Mouse (Mus musculus): Measurements from ENCODE around the gene Btnl10. TPM values are rescaled to one million over a fixed set of nuclear protein-coding genes. Genes with fewer than 3 reads are reported as not detected.

Btnl10 gene
- polyA plus RNA-seq, 1 experiment = not detected

DNA sequence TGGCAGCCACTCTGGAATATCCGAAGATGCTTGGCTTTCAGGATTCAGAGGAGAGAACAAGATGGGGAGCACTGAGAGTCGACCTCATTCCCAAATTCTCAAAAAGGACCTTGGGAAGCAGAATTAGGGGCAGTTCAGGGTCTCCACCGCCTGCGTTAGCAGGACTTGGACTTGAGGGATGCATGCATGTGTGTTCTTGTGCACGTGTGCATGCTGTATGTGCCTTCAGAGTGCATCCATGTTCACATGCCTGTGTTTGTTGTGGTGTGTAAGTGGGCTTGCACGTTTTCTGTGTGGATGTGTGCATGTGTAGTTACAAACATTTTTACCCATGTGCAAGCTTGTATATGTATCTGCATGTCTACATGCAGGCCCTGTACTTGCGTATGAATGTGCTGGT, 46.5 kb downstream of the Btnl10 start:
- no peak overlapping the region for H3K4me3 ChIP-seq (replicated peaks; ENCODE audit: insufficient read depth, low read depth, low read length)

DNA sequence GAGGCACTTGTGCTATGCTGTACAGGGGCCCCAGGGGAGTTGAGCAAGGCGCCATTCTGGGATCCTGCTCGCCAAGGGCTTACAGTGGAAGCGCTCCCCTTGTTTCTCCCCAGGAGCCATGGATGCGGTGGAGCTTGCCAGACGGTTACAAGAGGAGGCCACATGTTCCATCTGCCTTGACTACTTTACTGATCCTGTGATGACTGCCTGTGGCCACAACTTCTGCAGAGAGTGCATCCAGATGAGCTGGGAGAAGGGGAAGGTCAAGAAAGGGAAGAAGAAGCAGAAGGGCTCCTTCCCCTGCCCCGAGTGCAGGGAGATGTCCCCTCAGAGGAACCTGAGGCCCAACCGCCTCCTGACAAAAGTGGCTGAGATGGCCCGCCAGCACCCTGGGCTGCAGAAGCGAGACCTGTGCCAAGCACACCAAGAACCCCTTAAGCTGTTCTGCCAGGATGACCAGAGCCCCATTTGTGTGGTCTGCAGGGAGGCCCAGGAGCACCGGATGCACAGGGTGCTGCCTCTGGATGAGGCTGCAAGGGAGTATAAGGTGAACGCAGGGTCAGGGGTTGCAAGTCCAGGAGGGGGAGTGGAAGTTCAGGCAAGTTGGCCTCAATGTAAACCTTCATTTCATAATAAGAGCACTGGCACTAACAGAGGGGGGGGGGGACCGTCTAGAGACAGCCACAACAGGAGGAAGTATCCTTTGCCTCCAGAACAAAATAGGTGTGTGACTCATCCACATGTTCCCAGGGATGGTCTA, 47.5 kb downstream of the Btnl10 start:
- no peak overlapping the region for H3K4me3 ChIP-seq (replicated peaks; ENCODE audit: insufficient read depth, low read depth, low read length)
- no peaks in the 10 kb centered on the region for H3K27me3 ChIP-seq (ENCODE audit: control insufficient read depth, insufficient read depth, low read length)
- 25% methylated on average over 12 of the region's 12 CpGs for WGBS
- TF ChIP-seq POLR2A (IDR thresholded peaks at IDR 0.05; ENCODE audit: borderline replicate concordance, insufficient read depth, low read length) (no peak), CTCF (IDR thresholded peaks at IDR 0.05; ENCODE audit: borderline replicate concordance, insufficient read depth, low read depth, low read length) (no peak)
- no peaks in the 10 kb centered on the region for H3K4me1 ChIP-seq (ENCODE audit: control insufficient read depth, insufficient read depth, low read length)
- DNase-seq = no peak
- H3K27ac ChIP-seq (ENCODE audit: insufficient read depth, low read length) = no peak overlapping the region

More for the DNA sequence above, 46.5 kb downstream of the Btnl10 start:
- Histone ChIP-seq H3K27me3 (ENCODE audit: control insufficient read depth, insufficient read depth, low read length) (no peaks in the 10 kb centered on the region), H3K27ac (ENCODE audit: insufficient read depth, low read length) (no peak overlapping the region), H3K4me1 (ENCODE audit: control insufficient read depth, insufficient read depth, low read length) (no peaks in the 10 kb centered on the region; the same call in 1 of the 2 replicates)
- no peak for TF ChIP-seq CTCF (IDR thresholded peaks at IDR 0.05; ENCODE audit: borderline replicate concordance, insufficient read depth, low read depth, low read length)
- TF ChIP-seq POLR2A (IDR thresholded peaks at IDR 0.05; ENCODE audit: borderline replicate concordance, insufficient read depth, low read length) = no peak
- WGBS = 84% methylated on average over 7 of the region's 7 CpGs
- DNase-seq = no peak

- no peak for DNase-seq
- no peak overlapping the region for H3K4me3 ChIP-seq (replicated peaks; ENCODE audit: insufficient read depth, low read depth, low read length)
- TF ChIP-seq CTCF (IDR thresholded peaks at IDR 0.05; ENCODE audit: borderline replicate concordance, insufficient read depth, low read depth, low read length) (no peak), POLR2A (IDR thresholded peaks at IDR 0.05; ENCODE audit: borderline replicate concordance, insufficient read depth, low read length) (no peak)
- 100% methylated on average over 1 of the region's 1 CpGs for WGBS
- H3K27ac ChIP-seq (ENCODE audit: insufficient read depth, low read length) = no peak overlapping the region
- no peaks in the 10 kb centered on the region for H3K4me1 ChIP-seq (ENCODE audit: control insufficient read depth, insufficient read depth, low read length)
- H3K27me3 ChIP-seq (ENCODE audit: control insufficient read depth, insufficient read depth, low read length) = no peaks in the 10 kb centered on the region
Measured at GRCm38 (mm10) chr11:58967346-58967745, 49.6 kb downstream of the Btnl10 start.

- TF ChIP-seq POLR2A (IDR thresholded peaks at IDR 0.05; ENCODE audit: borderline replicate concordance, insufficient read depth, low read length) (no peak), CTCF (IDR thresholded peaks at IDR 0.05; ENCODE audit: borderline replicate concordance, insufficient read depth, low read depth, low read length) (no peak)
- H3K4me3 ChIP-seq (replicated peaks; ENCODE audit: insufficient read depth, low read depth, low read length) = no peak overlapping the region
- 78% methylated on average over 7 of the region's 7 CpGs for WGBS
- no peaks in the 10 kb centered on the region for H3K27me3 ChIP-seq (ENCODE audit: control insufficient read depth, insufficient read depth, low read length)
- no peak overlapping the region for H3K27ac ChIP-seq (ENCODE audit: insufficient read depth, low read length)
- DNase-seq = no peak
- H3K4me1 ChIP-seq (ENCODE audit: control insufficient read depth, insufficient read depth, low read length) = no peaks in the 10 kb centered on the region
Measured at GRCm38 (mm10) chr11:58968551-58968950, 50.8 kb downstream of the Btnl10 start.

- H3K4me1 ChIP-seq (ENCODE audit: control insufficient read depth, insufficient read depth, low read length) = no peaks in the 10 kb centered on the region
- H3K27ac ChIP-seq (ENCODE audit: insufficient read depth, low read length) = no peak overlapping the region
- WGBS = 79% methylated on average over 8 of the region's 8 CpGs
- no peak overlapping the region for H3K4me3 ChIP-seq (replicated peaks; ENCODE audit: insufficient read depth, low read depth, low read length)
- H3K27me3 ChIP-seq (ENCODE audit: control insufficient read depth, insufficient read depth, low read length) = no peaks in the 10 kb centered on the region
- no peak for DNase-seq
- TF ChIP-seq POLR2A (IDR thresholded peaks at IDR 0.05; ENCODE audit: borderline replicate concordance, insufficient read depth, low read length) = no peak
- TF ChIP-seq CTCF (IDR thresholded peaks at IDR 0.05; ENCODE audit: borderline replicate concordance, insufficient read depth, low read depth, low read length) = no peak
Measured at GRCm38 (mm10) chr11:58969027-58969426, 51.3 kb downstream of the Btnl10 start.

DNA sequence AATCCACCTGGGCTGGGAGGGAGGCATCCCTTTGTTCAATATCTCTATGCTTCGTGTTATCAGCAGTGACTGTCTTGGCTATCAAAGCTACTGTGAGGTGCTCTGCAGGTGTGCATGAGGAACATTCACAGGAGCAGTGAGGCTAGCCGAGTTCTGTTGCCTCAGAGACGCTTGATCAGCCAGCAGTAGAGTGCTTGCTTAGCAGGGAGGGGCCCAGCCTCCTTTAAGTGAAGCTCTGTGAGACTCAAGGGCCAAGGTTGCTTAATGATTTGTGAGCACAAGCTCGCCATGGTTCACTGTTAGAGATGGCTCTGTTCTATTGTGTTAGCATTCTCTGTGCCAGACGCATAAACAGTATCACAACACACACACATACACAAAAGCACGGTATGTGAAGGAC, 52.0 kb downstream of the Btnl10 start:
- 73% methylated on average over 6 of the region's 6 CpGs for WGBS
- DNase-seq = no peak
- no peaks in the 10 kb centered on the region for H3K4me1 ChIP-seq (ENCODE audit: control insufficient read depth, insufficient read depth, low read length)
- H3K27ac ChIP-seq (ENCODE audit: insufficient read depth, low read length) = no peak overlapping the region
- H3K27me3 ChIP-seq (ENCODE audit: control insufficient read depth, insufficient read depth, low read length) = no peaks in the 10 kb centered on the region
- TF ChIP-seq CTCF (IDR thresholded peaks at IDR 0.05; ENCODE audit: borderline replicate concordance, insufficient read depth, low read depth, low read length) (no peak), POLR2A (IDR thresholded peaks at IDR 0.05; ENCODE audit: borderline replicate concordance, insufficient read depth, low read length) (no peak)
- H3K4me3 ChIP-seq (replicated peaks; ENCODE audit: insufficient read depth, low read depth, low read length) = no peak overlapping the region

- no peak for DNase-seq
- Histone ChIP-seq H3K4me1 (ENCODE audit: control insufficient read depth, insufficient read depth, low read length) (no peaks in the 10 kb centered on the region), H3K4me3 (replicated peaks; ENCODE audit: insufficient read depth, low read depth, low read length) (no peak overlapping the region), H3K27ac (ENCODE audit: insufficient read depth, low read length) (no peak overlapping the region), H3K27me3 (ENCODE audit: control insufficient read depth, insufficient read depth, low read length) (no peaks in the 10 kb centered on the region)
- WGBS = 88% methylated on average over 21 of the region's 21 CpGs
- TF ChIP-seq POLR2A (IDR thresholded peaks at IDR 0.05; ENCODE audit: borderline replicate concordance, insufficient read depth, low read length) (no peak), CTCF (IDR thresholded peaks at IDR 0.05; ENCODE audit: borderline replicate concordance, insufficient read depth, low read depth, low read length) (no peak)
Measured at GRCm38 (mm10) chr11:58970831-58971530, 53.3 kb downstream of the Btnl10 start.

DNA sequence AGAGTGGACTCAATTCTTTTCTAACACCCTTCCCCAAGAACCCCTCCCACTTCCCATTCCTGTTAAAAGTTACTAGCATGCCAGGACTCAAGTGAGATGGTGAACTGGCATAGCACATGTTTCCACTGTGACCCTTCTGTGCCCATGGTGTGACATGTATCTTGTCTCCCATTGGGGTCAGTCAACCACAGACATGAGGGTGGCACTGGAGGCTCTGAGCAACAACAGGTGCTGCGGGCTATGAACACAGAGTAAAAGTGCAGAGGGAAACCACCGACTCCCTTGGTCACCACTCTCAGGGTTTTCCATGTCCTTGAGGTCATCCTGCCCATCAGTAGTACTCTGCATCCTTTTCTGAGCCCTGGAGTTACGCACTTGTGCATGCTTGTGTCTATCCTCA, 54.1 kb downstream of the Btnl10 start:
- Histone ChIP-seq H3K27me3 (ENCODE audit: control insufficient read depth, insufficient read depth, low read length) (no peaks in the 10 kb centered on the region), H3K4me3 (replicated peaks; ENCODE audit: insufficient read depth, low read depth, low read length) (no peak overlapping the region), H3K4me1 (ENCODE audit: control insufficient read depth, insufficient read depth, low read length) (no peaks in the 10 kb centered on the region), H3K27ac (ENCODE audit: insufficient read depth, low read length) (no peak overlapping the region)
- TF ChIP-seq CTCF (IDR thresholded peaks at IDR 0.05; ENCODE audit: borderline replicate concordance, insufficient read depth, low read depth, low read length) (no peak), POLR2A (IDR thresholded peaks at IDR 0.05; ENCODE audit: borderline replicate concordance, insufficient read depth, low read length) (no peak)
- no peak for DNase-seq
- WGBS = 94% methylated on average over 3 of the region's 3 CpGs

Data from cerebellum, adult 2 months (tissue).